Mouse (Mus musculus) thymus, adult 2 months (tissue): ENCODE measurements around the gene BC048671. TPM values are rescaled to one million over a fixed set of nuclear protein-coding genes. Genes with fewer than 3 reads are reported as not detected.

Source experiments
- DNase-seq: peaks from one replicate; pipeline ENCODE4 v3.0.0; 2021
- H3K27ac ChIP-seq: fragments of 200-500 bp; 2 replicates; pipeline ENCODE4 v1.5.1; 2012; ENCODE audit warnings: low read length, control low read depth; ENCODE audit not compliant: control insufficient read depth, insufficient read depth
- H3K27me3 ChIP-seq: fragments of 200-500 bp; 2 replicates; pipeline ENCODE4 v1.6.1; 2012; ENCODE audit warnings: mild to moderate bottlenecking, low read length, moderate library complexity, mixed read lengths; ENCODE audit not compliant: control insufficient read depth, insufficient read depth
- H3K36me3 ChIP-seq: fragments of 200-500 bp; 2 replicates; pipeline ENCODE4 v1.6.1; 2012; ENCODE audit warnings: mild to moderate bottlenecking, low read length, moderate library complexity; ENCODE audit not compliant: control insufficient read depth, insufficient read depth
- H3K4me1 ChIP-seq: fragments of 200-500 bp; replicated peaks from 2 replicates; pipeline ENCODE4 v1.6.1; 2012; ENCODE audit warnings: low read length; ENCODE audit not compliant: control insufficient read depth, insufficient read depth
- H3K4me3 ChIP-seq: fragments of 200-500 bp; 2 replicates; pipeline ENCODE4 v1.5.1; 2012; ENCODE audit warnings: mild to moderate bottlenecking, low read length, control low read depth, moderate library complexity; ENCODE audit not compliant: control insufficient read depth, insufficient read depth
- CTCF ChIP-seq: fragments of 200-500 bp; IDR thresholded peaks from 2 replicates; pipeline ENCODE4 v1.5.1; 2012; ENCODE audit warnings: mild to moderate bottlenecking, control low read depth, low read length, moderate library complexity, borderline replicate concordance; ENCODE audit not compliant: control insufficient read depth, poor library complexity, insufficient read depth; ENCODE audit errors: extremely low read depth
- POLR2A ChIP-seq: fragments of 200-500 bp; IDR thresholded peaks from 2 replicates; pipeline ENCODE4 v1.6.1; 2012; ENCODE audit warnings: mild to moderate bottlenecking, low read length, control low read depth, moderate library complexity; ENCODE audit not compliant: control insufficient read depth, poor library complexity, insufficient read depth; ENCODE audit errors: extremely low read depth
- whole genome bisulfite sequencing: fragments of 180-500 bp; shearing (Covaris S2); methylation state at CpG from one replicate; pipeline ENCODE4 v1.1.7; 2018; 5-methylcytosine and 5-hydroxymethylcytosine counted together
- polyA plus RNA-seq: library from polyadenylated mRNA; depleted of rRNA; stranded (reverse); fragments of >200 nt; gene quantifications from 2 replicates; pipeline ENCODE4 v1.2.3, GENCODE M21; 2012; rRNA removed

Gene BC048671
- polyA plus RNA-seq, 1 experiment: not detected

DNA sequence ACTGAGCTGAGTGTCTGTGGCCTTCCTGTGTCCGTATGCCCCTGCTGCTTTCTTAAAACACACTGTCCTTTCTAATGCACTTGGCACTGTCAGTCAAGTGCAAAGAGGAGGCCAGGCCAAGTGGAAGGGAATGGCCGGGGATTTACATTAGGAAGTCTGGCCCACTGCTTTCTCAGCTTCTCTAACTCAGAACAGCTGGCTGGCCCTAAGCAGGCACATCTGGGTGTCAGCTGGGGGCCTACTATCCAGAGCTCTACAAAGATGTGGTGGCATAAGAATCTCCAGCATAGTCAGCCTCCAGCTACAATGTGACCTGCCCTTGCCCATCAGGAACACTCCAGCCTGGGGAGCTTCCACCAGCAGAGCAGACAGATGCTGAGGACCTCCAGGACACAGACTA, 49.0 kb downstream of the BC048671 start:
- no peaks in the 10 kb centered on the region for H3K27me3 ChIP-seq
- WGBS: 81% methylated on average over 2 of the region's 2 CpGs
- TF ChIP-seq CTCF (no peak), POLR2A (no peak)
- no peak overlapping the region for H3K27ac ChIP-seq
- DNase-seq: no peak
- no peaks in the 10 kb centered on the region for H3K4me1 ChIP-seq
- no peaks in the 10 kb centered on the region for H3K36me3 ChIP-seq
- no peak overlapping the region for H3K4me3 ChIP-seq

Other genes starting within 250 kb of the BC048671 start
- not detected in 2 replicates for gene Vmn1r49, start 222.7 kb upstream of the BC048671 start, polyA plus RNA-seq
- gene Vmn1r50, start 199.8 kb upstream of the BC048671 start, polyA plus RNA-seq: not detected in 2 replicates
- not detected in 2 replicates for gene Vmn1r51, start 178.6 kb upstream of the BC048671 start, polyA plus RNA-seq
- gene Vmn1r52, start 126.4 kb upstream of the BC048671 start, polyA plus RNA-seq: not detected in 2 replicates
- not detected in 2 replicates for gene V1ra8, start 98.4 kb upstream of the BC048671 start, polyA plus RNA-seq
- not detected in 2 replicates for gene Vmn1r53, start 76.8 kb upstream of the BC048671 start, polyA plus RNA-seq
- gene Vmn1r54, start 54.9 kb upstream of the BC048671 start, polyA plus RNA-seq: not detected in 2 replicates
- gene Chst13, start 24.0 kb downstream of the BC048671 start, polyA plus RNA-seq: 0.50 and 0.57 TPM in 2 replicates
- 0.09 and 1.1 TPM in 2 replicates for gene Uroc1, start 32.1 kb downstream of the BC048671 start, polyA plus RNA-seq
- 42.9 and 66.5 TPM in 2 replicates for gene Zxdc, start 68.3 kb downstream of the BC048671 start, polyA plus RNA-seq
- 0.05 and 0.26 TPM in 2 replicates for gene Cfap100, start 127.6 kb downstream of the BC048671 start, polyA plus RNA-seq
- 18.6 and 23.8 TPM in 2 replicates for gene Klf15, start 161.4 kb downstream of the BC048671 start, polyA plus RNA-seq
- 14.0 and 14.8 TPM in 2 replicates for gene Aldh1l1, start 185.2 kb downstream of the BC048671 start, polyA plus RNA-seq